Mouse (Mus musculus) CD8-positive naive resting alpha-beta T cell, adult 2 months (primary cell): ENCODE results near the gene Sun1.

Source experiments
- DNase-seq, 2 experiments: peaks; one replicate each; pipeline ENCODE4 v3.0.0; 2022; ENCODE audit warnings: low read depth in 2 of 2, low spot score in 2 of 2

Sun1 gene

GRCm38 (mm10) chr5:139206525-139206924, 6.1 kb downstream of the Sun1 start:
- DNase-seq, result no peak

GRCm38 (mm10) chr5:139208183-139208582, 7.7 kb downstream of the Sun1 start:
- DNase-seq, result no peak

- DNase-seq, result no peak
Measured at GRCm38 (mm10) chr5:139208871-139209684, 8.6 kb downstream of the Sun1 start.

GRCm38 (mm10) chr5:139209685-139210026, 9.2 kb downstream of the Sun1 start:
- no peak for DNase-seq

- no peak for DNase-seq
Measured at GRCm38 (mm10) chr5:139211737-139212385, 11.4 kb downstream of the Sun1 start.

DNA sequence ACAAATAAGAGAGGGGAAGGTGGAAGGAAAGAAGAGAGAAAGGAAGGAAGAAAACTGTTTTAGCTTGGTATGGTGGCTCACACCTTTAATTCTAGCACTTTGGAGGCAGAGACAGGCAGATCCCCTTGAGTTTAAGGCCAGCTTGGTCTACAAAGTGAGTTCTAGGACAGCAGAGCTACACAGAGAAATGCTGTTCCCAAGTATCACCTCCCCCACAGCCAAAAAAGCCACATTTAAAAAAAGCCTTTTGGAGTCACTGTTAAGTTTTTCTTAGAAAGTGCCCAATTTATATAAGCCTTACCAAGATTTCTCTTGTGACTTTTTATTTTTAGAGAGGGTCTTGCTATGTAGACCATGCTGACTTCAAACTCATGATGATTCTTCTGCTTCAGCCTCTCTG, 13.9 kb downstream of the Sun1 start:
- no peak for DNase-seq

DNA sequence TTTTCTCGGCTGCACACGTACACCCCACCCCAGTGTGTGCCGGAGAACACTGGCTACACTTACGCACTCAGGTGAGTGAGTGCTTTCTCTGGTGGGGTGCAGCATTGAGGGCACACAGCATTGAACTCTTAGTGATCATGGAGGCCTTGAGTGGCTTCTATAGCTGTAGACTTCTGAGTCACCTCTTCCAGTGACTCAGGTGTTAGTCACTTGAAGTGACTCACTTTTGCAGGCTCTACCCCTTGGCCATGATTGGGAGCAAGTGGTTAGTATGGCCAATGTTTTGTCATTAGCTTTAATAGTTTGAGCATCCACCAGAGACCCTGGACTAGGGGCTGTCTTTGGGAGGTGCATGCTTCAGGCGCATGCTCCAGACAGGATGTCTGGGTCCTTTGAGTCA, 14.7 kb downstream of the Sun1 start:
- no peak for DNase-seq

GRCm38 (mm10) chr5:139216121-139216520, 15.7 kb downstream of the Sun1 start:
- DNase-seq, result no peak

DNA sequence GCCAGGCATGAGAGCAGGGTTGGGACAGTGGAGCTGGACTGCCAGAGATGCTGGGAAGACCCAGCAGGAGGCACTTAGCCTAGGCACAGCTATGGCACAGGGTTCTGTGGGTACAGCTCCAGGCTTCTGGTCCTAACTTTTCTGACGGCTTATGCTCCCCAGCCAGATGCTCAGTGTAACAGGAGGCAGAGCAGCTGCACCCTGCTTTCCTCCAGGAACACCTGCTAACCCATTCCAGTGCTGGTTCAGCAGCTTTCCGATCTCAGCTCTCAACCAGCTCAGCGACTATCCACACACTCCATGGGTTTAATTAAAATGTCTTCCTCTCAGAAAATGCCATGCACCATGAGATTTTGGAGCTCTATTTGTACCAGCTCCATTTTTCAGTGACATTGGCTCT, 16.3 kb downstream of the Sun1 start:
- DNase-seq, result no peak

DNA sequence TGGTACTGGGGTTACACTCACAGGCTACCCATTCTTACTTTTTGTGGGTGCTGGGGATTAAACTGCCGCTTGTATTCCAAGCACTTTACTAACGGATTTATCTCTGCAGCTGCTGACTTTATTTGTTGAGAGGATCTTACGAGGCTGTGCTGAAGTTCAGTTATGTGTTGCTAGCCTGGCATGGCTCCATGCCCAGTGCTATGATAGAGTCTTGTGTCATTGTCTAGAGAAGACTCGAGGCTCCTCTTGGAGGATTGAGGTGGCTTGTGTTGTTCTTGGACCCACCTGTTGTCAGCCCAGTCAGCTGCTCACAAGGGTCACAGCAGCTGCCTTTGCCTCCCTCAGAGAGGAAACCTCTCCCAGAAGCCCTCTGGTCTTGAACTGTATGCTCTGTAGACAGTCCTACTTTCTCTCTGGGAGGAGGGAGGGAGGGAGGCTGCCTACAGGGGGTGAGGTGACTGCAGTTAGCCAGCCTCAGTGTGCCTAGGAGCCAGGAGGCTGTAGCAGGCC, 19.6 kb downstream of the Sun1 start:
- no peak for DNase-seq

- no peak for DNase-seq
Measured at GRCm38 (mm10) chr5:139220610-139221009, 20.2 kb downstream of the Sun1 start.

GRCm38 (mm10) chr5:139223331-139223730, 22.9 kb downstream of the Sun1 start:
- DNase-seq, result no peak

DNA sequence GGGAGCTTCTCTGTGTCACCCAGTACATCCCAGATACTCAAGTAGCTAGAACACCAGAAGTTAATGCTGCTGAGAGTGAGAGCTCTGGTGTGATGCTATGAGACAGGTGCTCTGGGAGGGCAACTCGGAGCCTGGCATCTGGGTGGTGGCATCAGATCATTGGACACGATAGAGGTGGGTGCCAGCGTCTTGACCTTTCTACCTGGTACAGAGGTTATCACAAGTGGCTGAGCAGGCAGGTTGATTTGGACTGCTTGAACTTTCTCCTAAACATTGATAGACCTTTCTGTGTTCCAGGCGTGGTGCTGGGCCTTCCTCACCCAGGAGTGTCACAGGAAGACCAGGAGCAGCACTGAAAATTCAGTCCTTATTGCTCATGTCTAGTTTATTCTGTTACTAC, 26.8 kb downstream of the Sun1 start:
- DNase-seq, result no peak

DNA sequence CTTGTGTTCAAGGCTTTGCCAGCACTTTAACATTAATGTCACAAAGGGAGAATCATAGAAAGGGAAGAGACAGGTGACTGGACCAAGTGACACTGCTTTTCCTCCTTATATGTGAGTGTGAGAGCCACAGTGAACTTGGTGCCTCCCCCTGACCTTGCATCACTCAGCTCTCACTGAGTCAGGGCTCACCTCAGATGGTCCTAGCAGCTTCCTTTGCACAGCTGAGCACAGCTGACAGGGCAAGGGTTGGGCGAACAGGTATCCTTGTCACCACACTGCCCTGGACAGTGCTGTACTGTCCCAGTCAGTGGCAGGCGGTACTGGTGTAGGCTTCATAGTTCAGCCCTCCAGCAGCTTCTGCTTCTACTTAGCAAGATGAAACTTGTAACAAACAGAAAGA, 27.2 kb downstream of the Sun1 start:
- DNase-seq, result no peak

- no peak for DNase-seq
Measured at GRCm38 (mm10) chr5:139228318-139228717, 27.9 kb downstream of the Sun1 start.

GRCm38 (mm10) chr5:139229716-139230115, 29.3 kb downstream of the Sun1 start:
- DNase-seq, result no peak

DNA sequence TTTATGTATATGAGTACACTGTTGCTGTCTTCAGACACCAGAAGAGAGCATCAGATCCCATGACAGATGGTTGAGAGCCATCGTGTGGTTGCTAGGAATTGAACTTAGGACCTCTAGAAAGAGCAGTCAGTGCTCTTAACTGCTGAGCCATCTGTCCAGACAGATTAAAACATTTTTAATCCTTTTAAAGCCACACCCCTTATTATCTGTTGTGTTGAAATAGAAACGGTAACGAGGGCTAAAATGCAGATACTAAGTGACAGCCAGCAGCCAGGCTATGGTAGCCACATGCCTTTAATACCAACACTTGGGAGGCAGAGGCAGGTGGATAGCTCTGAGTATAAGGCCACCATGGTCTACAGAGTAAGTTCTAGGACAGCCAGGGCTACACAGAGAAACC, 31.6 kb downstream of the Sun1 start:
- DNase-seq, result no peak

DNA sequence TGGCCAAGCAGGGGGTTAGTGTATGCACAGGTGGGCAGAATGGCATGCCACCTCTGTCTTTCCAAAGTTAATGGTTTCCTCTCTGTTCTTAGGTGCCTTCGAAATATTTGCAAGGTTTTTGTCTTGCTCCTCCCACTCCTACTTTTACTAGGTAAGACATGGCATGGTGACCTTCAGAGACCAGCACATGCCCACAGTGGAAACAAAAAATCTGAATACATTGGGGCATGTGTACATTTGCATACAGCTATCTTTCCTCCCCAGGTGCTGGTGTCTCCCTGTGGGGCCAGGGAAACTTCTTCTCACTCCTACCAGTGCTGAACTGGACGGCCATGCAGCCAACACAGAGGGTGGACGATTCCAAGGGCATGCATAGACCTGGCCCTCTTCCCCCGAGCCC, 34.0 kb downstream of the Sun1 start:
- DNase-seq, result no peak

DNA sequence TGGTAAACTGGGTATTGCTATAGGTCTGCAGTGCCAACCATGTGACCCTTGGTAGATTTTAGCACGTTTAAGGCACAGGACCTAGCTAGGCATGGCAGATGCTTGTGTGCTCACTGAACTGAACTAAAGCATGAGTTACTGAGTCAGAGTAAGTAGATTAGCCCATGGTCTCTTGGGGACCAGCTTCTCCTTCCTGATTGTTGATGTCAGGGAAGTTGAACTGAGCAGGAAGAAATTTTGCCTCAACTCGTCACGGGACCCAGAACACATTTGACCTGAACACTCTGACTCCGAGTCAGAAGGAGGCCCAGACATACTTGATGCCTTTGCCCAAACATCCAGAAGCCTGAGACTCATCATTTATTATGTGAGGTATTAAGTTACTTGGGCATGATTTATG, 37.0 kb downstream of the Sun1 start:
- no peak for DNase-seq

DNA sequence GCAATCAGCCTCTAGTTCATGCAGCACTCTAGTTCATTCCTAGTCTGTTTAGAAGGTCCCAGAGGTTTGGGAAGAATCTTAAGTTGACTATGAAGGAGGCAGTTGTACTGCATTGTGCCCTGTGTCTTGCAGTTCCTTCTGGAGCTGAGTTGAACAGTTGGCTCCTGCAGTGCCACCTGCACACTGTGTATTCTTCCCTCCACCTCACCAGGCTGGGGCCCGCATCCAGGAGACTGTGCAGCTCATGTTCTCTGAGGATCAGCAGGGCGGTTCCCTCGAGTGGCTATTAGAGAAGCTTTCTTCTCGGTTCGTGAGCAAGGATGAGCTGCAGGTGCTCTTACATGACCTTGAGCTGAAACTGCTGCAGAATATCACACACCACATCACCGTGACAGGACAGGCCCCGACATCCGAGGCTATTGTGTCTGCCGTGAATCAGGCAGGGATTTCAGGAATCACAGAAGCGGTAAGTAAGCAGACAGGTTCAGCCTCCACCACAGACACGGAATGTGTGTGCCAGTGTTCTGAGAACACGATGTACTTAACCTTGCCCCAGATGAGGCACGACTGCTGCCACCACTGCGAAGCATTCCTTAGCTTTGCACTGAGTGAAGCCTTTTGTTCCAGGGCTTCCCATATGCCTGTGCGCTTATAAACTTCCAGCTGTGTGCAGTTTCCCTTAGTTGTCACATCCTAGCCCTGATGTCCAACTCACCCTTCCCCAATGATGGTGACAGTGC, 40.8 kb downstream of the Sun1 start:
- no peak for DNase-seq

GRCm38 (mm10) chr5:139243384-139243783, 42.9 kb downstream of the Sun1 start:
- no peak for DNase-seq

DNA sequence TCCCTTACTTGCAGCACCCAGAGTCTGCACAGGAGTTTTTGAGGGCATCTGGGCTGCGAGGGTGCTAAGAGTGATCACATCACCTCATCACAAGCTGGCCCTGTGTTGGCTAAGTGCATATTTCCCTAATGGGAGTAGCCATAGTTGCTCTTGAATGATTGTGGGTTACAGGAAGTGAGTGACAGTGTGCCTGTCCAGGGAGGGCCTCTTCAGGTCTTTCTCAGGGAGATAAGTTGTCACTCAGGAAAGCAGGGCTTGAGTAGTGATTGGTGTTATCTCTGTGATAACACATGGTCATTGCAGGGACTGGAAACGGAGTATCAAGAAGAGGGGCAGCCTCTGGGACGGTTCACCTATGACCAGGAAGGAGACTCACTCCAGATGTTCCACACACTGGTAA, 47.3 kb downstream of the Sun1 start:
- DNase-seq, result no peak
